Mouse (Mus musculus): ENCODE data around the gene Racgap1.

- no peak for TF ChIP-seq CTCF (IDR thresholded peaks at IDR 0.05; ENCODE audit: low read depth)
- TF ChIP-seq EP300 (optimal IDR thresholded peaks at IDR 0.05) = no peak
Measured at GRCm38 (mm10) chr15:99589237-99589636, 62.2 kb downstream of the Racgap1 start.
